Mouse (Mus musculus) C2C12 (cell line): ENCODE data around the gene Krt24.

Source experiments
- CTCF ChIP-seq: IDR thresholded peaks from one replicate; pipeline ENCODE4 v1.5.1; 2011; ENCODE audit not compliant: control insufficient read depth, insufficient read depth, insufficient read length
- USF1 ChIP-seq: IDR thresholded peaks from one replicate; pipeline ENCODE4 v1.6.1; 2011; ENCODE audit warnings: low read depth, mild to moderate bottlenecking, control low read depth, moderate library complexity

DNA sequence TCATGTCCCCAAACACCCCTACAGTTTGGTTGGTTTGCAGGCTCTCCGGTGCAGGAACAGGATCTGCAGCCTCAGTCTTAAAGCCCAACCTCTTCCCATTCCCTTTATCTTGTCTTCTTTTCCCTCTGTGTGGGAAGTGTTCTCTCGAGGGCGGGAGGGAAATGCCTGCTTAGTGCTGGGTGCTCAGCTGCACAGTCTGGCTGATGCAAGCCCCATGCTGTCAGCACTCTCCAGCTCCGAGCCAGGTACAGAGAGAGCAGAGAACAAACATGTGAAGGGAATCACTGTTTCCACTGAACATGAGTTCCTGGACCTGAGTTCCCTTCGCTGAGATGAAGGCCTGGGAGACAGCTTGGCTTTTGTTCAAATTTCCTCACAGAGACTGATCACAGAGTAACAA is 34.8 kb downstream of the Krt24 start:
- TF ChIP-seq CTCF: no peak
- TF ChIP-seq USF1: no peak
